Mouse (Mus musculus) liver, postnatal 0 days (tissue): ENCODE results near the gene Fgf9.

Experiments used
- CTCF ChIP-seq: sonication (generic); IDR thresholded peaks from 2 replicates; pipeline ENCODE4 v1.5.1; 2016; ENCODE audit warnings: antibody characterized with exemption, low read depth
- EP300 ChIP-seq: IDR thresholded peaks from 2 replicates; pipeline ENCODE4 v1.6.1; 2016; ENCODE audit warnings: antibody characterized with exemption, low read depth, mild to moderate bottlenecking

- TF ChIP-seq CTCF (no peak), EP300 (no peak)
These were observed 23.6 kb upstream of the Fgf9 start for GRCm38 (mm10) chr14:58046639-58047284.
